Mouse (Mus musculus) CH12.LX (cell line): ENCODE data around the gene Magi2.

Experiments used
- CHD2 ChIP-seq: IDR thresholded peaks from 2 replicates; pipeline ENCODE4 v1.6.1; 2011; ENCODE audit warnings: low read length, improper control_type of control experiment
- CTCF ChIP-seq, 2 experiments: IDR thresholded peaks in 1 of 2; conservative IDR thresholded peaks in 1 of 2; 2 replicates each; pipeline ENCODE4 v1.5.1; 2011 to 2012; ENCODE audit warnings: low read depth in 2 of 2, low read length in 2 of 2, improper control_type of control experiment in 1 of 2, inconsistent platforms in 1 of 2, mild to moderate bottlenecking in 1 of 2, moderate library complexity in 1 of 2
- EP300 ChIP-seq: IDR thresholded peaks from 2 replicates; pipeline ENCODE4 v1.6.1; 2011; ENCODE audit warnings: low read length, improper control_type of control experiment
- MAX ChIP-seq: IDR thresholded peaks from 2 replicates; pipeline ENCODE4 v1.6.1; 2011; ENCODE audit warnings: low read length, improper control_type of control experiment
- MYC ChIP-seq: IDR thresholded peaks from 2 replicates; pipeline ENCODE4 v1.6.1; 2011; ENCODE audit warnings: low read depth, mild to moderate bottlenecking, improper control_type of control experiment, low read length
- NRF1 ChIP-seq: IDR thresholded peaks from 2 replicates; pipeline ENCODE4 v1.6.1; 2014; ENCODE audit warnings: low read depth, mild to moderate bottlenecking, inconsistent platforms, low read length, improper control_type of control experiment, moderate library complexity
- POLR2A ChIP-seq: IDR thresholded peaks from 2 replicates; pipeline ENCODE4 v1.6.1; 2011; ENCODE audit warnings: low read depth, mild to moderate bottlenecking, improper control_type of control experiment, low read length
- POLR2AphosphoS2 ChIP-seq: IDR thresholded peaks from 2 replicates; pipeline ENCODE4 v1.6.1; 2011; ENCODE audit warnings: low read depth, low read length, improper control_type of control experiment
- RAD21 ChIP-seq: IDR thresholded peaks from 2 replicates; pipeline ENCODE4 v1.6.1; 2011; ENCODE audit warnings: low read depth, mild to moderate bottlenecking, low read length, improper control_type of control experiment, moderate library complexity
- SIN3A ChIP-seq: IDR thresholded peaks from 2 replicates; pipeline ENCODE4 v1.6.1; 2012; ENCODE audit warnings: low read length, improper control_type of control experiment, inconsistent platforms
- TBP ChIP-seq: conservative IDR thresholded peaks from 2 replicates; pipeline ENCODE4 v1.6.1; 2011; ENCODE audit warnings: low read depth, low read length, improper control_type of control experiment
- ZNF384 ChIP-seq: IDR thresholded peaks from 2 replicates; pipeline ENCODE4 v1.6.1; 2012; ENCODE audit warnings: low read depth, low read length, improper control_type of control experiment, inconsistent platforms

- TF ChIP-seq NRF1 (no peak), CTCF (conservative IDR thresholded peaks at IDR 0.05 in 1 of 2, IDR thresholded peaks at IDR 0.05 in 1 of 2; ENCODE audit: low read depth in 2 of 2, low read length in 2 of 2) (no peak), MAX (no peak), POLR2A (no peak), TBP (no peak), RAD21 (no peak), CHD2 (no peak), EP300 (no peak), MYC (no peak), ZNF384 (no peak), POLR2AphosphoS2 (no peak), SIN3A (no peak)
These were observed 552.4 kb downstream of the Magi2 start for GRCm38 (mm10) chr5:19779224-19779623.
